Mouse (Mus musculus) C2C12 (cell line): ENCODE results near the gene 1700012P22Rik. TPM values are rescaled to one million over a fixed set of nuclear protein-coding genes. Genes with fewer than 3 reads are reported as not detected.

Experiments
- H3K27me3 ChIP-seq: one replicate; pipeline ENCODE4 v1.6.1; 2011; ENCODE audit not compliant: control insufficient read depth, insufficient read depth, insufficient read length
- H3K36me3 ChIP-seq: one replicate; pipeline ENCODE4 v1.6.1; 2011; ENCODE audit not compliant: control insufficient read depth, insufficient read depth
- H3K4me3 ChIP-seq: one replicate; pipeline ENCODE4 v1.5.1; 2011; ENCODE audit warnings: mild to moderate bottlenecking, control low read depth; ENCODE audit not compliant: poor library complexity, insufficient read depth, severe bottlenecking
- H3K79me2 ChIP-seq: one replicate; pipeline ENCODE4 v1.6.1; 2011; ENCODE audit not compliant: control insufficient read depth, insufficient read depth
- H3K79me3 ChIP-seq: one replicate; pipeline ENCODE4 v1.6.1; 2011; ENCODE audit warnings: low read depth, control low read depth
- H3ac ChIP-seq: one replicate; pipeline ENCODE3; 2011; ENCODE audit warnings: low read depth; ENCODE audit not compliant: control insufficient read depth, insufficient read length
- CEBPB ChIP-seq: IDR thresholded peaks from one replicate; pipeline ENCODE4 v1.6.1; 2011; ENCODE audit warnings: low read depth, mild to moderate bottlenecking, control low read depth, moderate library complexity
- CTCF ChIP-seq: IDR thresholded peaks from one replicate; pipeline ENCODE4 v1.5.1; 2011; ENCODE audit not compliant: control insufficient read depth, insufficient read depth, insufficient read length
- FOSL1 ChIP-seq: IDR thresholded peaks from one replicate; pipeline ENCODE4 v1.8.0; 2011; ENCODE audit warnings: mild to moderate bottlenecking, low read length; ENCODE audit not compliant: poor library complexity, insufficient read depth, severe bottlenecking
- MAX ChIP-seq: IDR thresholded peaks from one replicate; pipeline ENCODE4 v1.6.1; 2011; ENCODE audit warnings: mild to moderate bottlenecking, control low read depth
- MYOD1 ChIP-seq: IDR thresholded peaks from one replicate; pipeline ENCODE4 v1.6.1; 2011; ENCODE audit warnings: low read depth; ENCODE audit not compliant: control insufficient read depth, insufficient read length
- MYOG ChIP-seq: IDR thresholded peaks from one replicate; pipeline ENCODE4 v1.6.1; 2011; ENCODE audit not compliant: control insufficient read depth, insufficient read length; ENCODE audit errors: extremely low read depth
- USF1 ChIP-seq: IDR thresholded peaks from one replicate; pipeline ENCODE4 v1.6.1; 2011; ENCODE audit warnings: low read depth, mild to moderate bottlenecking, control low read depth, moderate library complexity
- polyA plus RNA-seq: library from polyadenylated mRNA; unstranded; fragments of >200 nt; fragmentation: generic; extraction: Trizol; gene quantifications from one replicate; pipeline ENCODE4 v1.2.1, GENCODE M21; 2012; ENCODE audit warnings: missing spikeins

The 1700012P22Rik gene
- polyA plus RNA-seq, 1 experiment, result not detected

GRCm38 (mm10) chr4:144441582-144441981 lies 3.0 kb upstream of the 1700012P22Rik start:
- TF ChIP-seq CEBPB, result no peak
- TF ChIP-seq MYOD1, result no peak
- TF ChIP-seq MAX, result no peak
- TF ChIP-seq CTCF, result no peak
- no peak for TF ChIP-seq USF1
- TF ChIP-seq MYOG, result no peak
- no peak for TF ChIP-seq FOSL1
- Histone ChIP-seq H3K27me3 (no peaks in the 10 kb centered on the region), H3K79me3 (no peaks in the 10 kb centered on the region), H3K36me3 (no peaks in the 10 kb centered on the region), H3K4me3 (no peak overlapping the region), H3K79me2 (no peaks in the 10 kb centered on the region), H3ac (no peak overlapping the region)

- Histone ChIP-seq H3K79me3 (no peaks in the 10 kb centered on the region), H3K27me3 (no peaks in the 10 kb centered on the region), H3K36me3 (no peaks in the 10 kb centered on the region), H3K79me2 (no peaks in the 10 kb centered on the region), H3K4me3 (no peak overlapping the region), H3ac (no peak overlapping the region)
- TF ChIP-seq MYOD1, result no peak
- TF ChIP-seq FOSL1, result no peak
- TF ChIP-seq CEBPB, result no peak
- no peak for TF ChIP-seq MYOG
- TF ChIP-seq USF1, result no peak
- TF ChIP-seq MAX, result no peak
Measured at GRCm38 (mm10) chr4:144441095-144441494, 2.5 kb upstream of the 1700012P22Rik start.

GRCm38 (mm10) chr4:144433216-144433615 lies 5.4 kb downstream of the 1700012P22Rik start:
- H3K4me3 ChIP-seq, result no peak overlapping the region
- H3K79me2 ChIP-seq, result no peaks in the 10 kb centered on the region
- H3ac ChIP-seq, result no peak overlapping the region
- TF ChIP-seq CTCF (no peak), FOSL1 (no peak), MAX (no peak), CEBPB (no peak)
- no peaks in the 10 kb centered on the region for H3K27me3 ChIP-seq
- no peaks in the 10 kb centered on the region for H3K79me3 ChIP-seq
- H3K36me3 ChIP-seq, result no peaks in the 10 kb centered on the region

DNA sequence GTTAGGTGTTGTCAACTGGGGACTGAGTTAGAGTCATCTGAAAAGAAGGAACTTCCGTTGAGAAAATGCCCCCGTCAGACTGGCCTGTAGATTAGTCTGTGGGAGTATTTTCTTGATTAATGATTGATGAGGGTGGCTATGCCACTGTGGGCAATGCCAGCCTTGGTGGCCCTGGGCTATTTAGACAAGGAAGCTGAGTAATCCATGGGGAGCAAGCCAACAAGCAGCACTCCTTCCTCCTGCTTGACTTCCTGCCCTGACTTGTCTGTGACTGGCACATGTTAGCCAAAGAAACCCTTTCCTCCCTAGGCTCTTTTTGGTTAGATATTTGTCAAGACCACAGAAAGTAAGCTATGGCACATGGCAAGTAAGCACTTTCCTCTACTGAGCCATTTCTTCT lies 7.8 kb downstream of the 1700012P22Rik start:
- H3K36me3 ChIP-seq, result no peaks in the 10 kb centered on the region
- no peaks in the 10 kb centered on the region for H3K79me2 ChIP-seq
- TF ChIP-seq CTCF (no peak), MYOG (no peak), FOSL1 (no peak), CEBPB (no peak), USF1 (no peak), MYOD1 (no peak), MAX (no peak)

GRCm38 (mm10) chr4:144428868-144429267 lies 9.7 kb downstream of the 1700012P22Rik start:
- Histone ChIP-seq H3K79me3 (no peaks in the 10 kb centered on the region), H3K4me3 (no peak overlapping the region), H3K79me2 (no peaks in the 10 kb centered on the region), H3K27me3 (no peaks in the 10 kb centered on the region), H3ac (no peak overlapping the region), H3K36me3 (no peaks in the 10 kb centered on the region)
- TF ChIP-seq CEBPB, result no peak

More for the DNA sequence above, 7.8 kb downstream of the 1700012P22Rik start:
- no peaks in the 10 kb centered on the region for H3K79me3 ChIP-seq
- H3ac ChIP-seq, result no peak overlapping the region
- no peaks in the 10 kb centered on the region for H3K27me3 ChIP-seq
- H3K4me3 ChIP-seq, result no peak overlapping the region

GRCm38 (mm10) chr4:144424590-144424989 lies 14.0 kb downstream of the 1700012P22Rik start:
- no peaks in the 10 kb centered on the region for H3K27me3 ChIP-seq
- H3K79me3 ChIP-seq, result no peaks in the 10 kb centered on the region
- no peak overlapping the region for H3ac ChIP-seq
- H3K36me3 ChIP-seq, result no peaks in the 10 kb centered on the region
- H3K4me3 ChIP-seq, result no peak overlapping the region
- no peaks in the 10 kb centered on the region for H3K79me2 ChIP-seq
- no peak for TF ChIP-seq CTCF
- TF ChIP-seq CEBPB, result no peak
- no peak for TF ChIP-seq MYOD1
- TF ChIP-seq FOSL1, result no peak
- TF ChIP-seq USF1, result no peak
- TF ChIP-seq MAX, result no peak
- no peak for TF ChIP-seq MYOG
